Mouse (Mus musculus) olfactory bulb, adult 2 months (tissue): Measurements from ENCODE around the gene Ebp.

ENCODE experiments used
- CTCF ChIP-seq: fragments of 200-500 bp; IDR thresholded peaks from 2 replicates; pipeline ENCODE4 v1.5.1; 2012; ENCODE audit warnings: low read depth, mild to moderate bottlenecking, low read length, moderate library complexity; ENCODE audit not compliant: insufficient read depth
- POLR2A ChIP-seq: fragments of 200-500 bp; IDR thresholded peaks from 2 replicates; pipeline ENCODE4 v1.6.1; 2012; ENCODE audit warnings: mild to moderate bottlenecking, low read depth, low read length, moderate library complexity; ENCODE audit not compliant: insufficient read depth

GRCm38 (mm10) chrX:8236704-8237103 lies 43.4 kb upstream of the Ebp start:
- TF ChIP-seq POLR2A = no peak
- no peak for TF ChIP-seq CTCF
